Mouse (Mus musculus) lung, postnatal 25 days (tissue): Measurements from ENCODE around the gene Actl6b.

Experiments used
- DNase-seq: peaks from one replicate; pipeline ENCODE4 v3.0.0; 2022; ENCODE audit warnings: low spot score

Actl6b gene

GRCm38 (mm10) chr5:137529221-137529995, 23.9 kb upstream of the Actl6b start:
- no peak for DNase-seq

DNA sequence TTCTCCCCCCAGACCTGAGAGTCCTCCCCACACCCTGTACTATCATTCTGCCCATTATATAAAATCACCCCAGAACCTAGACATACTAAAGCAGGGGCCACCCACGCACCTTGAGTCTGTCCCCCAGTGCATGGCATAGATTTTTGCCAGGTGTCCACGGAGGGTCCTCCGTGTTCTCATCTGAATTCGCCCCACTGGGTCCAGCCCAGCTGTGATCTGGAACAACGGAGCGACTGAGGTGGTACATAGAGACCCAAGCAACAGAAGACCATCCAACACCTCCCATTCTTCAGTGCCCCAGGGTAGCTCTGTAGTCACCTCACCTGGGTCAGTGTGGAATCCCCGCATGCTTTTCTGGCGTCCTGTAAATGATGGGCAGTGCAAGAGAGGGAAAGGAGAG, 23.2 kb upstream of the Actl6b start:
- no peak for DNase-seq

DNA sequence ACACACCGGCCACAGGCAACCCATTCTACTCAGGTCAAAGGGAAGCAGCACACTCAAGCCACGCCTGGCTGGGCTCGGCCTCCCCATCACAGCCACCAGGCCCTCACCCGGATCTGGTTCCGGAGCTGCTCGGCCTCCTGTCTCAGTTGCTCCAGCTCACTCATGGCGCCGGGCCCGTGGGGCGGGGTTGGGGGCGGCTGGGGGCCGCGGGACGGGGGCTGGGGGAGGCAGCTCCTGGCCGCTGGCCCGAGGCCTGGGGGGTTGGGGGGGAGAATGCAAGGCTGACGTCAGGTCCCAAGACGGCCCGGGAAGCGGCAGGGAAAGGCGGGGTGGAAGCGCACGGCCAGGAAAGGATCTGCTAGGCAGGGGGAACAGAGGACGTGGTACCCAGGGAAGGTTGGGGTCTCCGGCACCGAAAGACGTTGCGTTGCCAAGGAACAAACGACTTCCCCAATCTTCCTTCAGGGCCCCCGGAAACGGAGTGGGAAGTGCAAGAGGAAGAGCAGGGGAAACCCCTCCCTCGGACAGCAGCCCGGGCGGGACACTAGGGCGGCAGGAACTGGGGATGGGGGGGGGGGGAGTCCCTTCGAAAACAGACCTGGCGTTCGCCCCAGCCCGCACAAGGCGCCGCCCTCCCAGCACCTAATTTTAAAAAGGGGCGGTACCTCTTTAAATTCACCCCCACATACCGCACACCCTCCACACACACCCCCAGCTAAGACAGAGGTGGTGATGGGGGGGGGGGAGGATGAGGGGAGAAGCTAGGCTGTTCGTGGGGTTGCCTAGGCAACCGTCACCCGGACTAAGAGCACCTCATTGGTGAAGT, 22.5 kb upstream of the Actl6b start:
- peak; percentile 71 for DNase-seq

DNA sequence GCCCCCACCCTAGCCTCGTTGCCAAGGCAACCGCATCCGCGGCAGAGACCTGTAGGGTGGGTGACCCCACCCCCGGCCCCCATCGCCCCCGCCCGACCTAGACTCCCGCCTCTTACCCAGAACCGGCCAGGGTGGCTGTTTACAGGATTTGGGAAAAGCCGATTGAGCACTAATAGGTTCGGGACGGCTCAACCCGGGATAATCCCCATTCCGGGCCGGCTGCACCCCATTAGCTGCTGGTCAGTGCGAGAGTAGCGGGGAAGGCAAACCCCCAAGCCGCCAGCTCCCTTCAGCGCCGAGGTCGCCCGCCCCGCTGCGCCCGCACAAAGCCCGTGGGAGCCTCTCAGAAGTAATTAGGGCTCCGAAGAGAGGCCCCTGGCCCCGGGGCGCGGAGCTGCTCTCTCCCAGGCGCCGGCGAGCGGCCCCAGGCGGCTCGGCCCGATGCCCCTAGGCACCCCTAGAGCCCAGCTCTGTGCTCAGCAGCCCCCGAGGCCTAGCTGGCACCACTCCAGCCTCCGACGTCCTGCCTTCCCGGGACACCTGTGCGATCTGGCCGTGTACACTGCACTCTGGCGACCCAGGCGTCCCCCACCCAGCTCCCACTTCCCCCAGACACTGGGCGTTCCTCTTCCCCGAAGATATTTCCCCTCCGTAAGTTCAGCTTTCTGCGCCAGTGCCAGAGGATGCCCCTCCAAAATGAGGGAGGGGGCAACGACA, 21.7 kb upstream of the Actl6b start:
- peak; percentile 31 for DNase-seq

DNA sequence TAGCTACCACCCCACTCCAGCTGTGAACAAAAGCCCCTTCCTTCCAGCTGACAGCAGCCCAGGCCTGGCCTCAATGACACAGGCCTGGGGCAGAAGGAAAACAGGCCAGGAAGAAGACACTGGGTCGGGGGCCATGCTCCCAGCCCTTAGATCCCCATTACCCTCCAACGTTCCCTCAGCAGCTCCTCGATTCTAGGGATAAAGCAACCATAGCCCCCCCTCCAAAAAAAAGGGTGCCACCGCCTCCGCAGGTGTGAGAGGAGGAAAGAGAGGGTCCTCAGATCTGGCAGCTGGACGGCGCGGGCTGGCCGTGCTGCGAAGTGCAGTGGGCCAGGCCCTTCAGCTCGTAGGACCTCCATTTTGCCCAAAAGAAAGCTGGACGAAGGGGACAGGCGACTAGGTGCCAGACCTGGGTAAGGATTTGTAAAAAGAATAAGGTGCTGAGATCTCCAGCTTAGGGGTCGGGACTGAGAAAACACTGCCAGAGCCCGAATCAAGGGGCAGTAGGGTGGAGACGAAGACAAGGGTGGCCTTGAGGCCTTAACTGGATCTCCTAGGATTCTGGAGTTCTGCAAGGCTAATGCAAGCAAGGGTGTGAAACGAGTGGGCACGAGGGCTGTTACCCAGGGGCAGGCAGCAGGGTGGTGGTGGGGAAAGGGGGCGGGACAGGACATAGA, 21.0 kb upstream of the Actl6b start:
- no peak for DNase-seq

- no peak for DNase-seq
These were observed 20.6 kb upstream of the Actl6b start for GRCm38 (mm10) chr5:137532808-137533116.

DNA sequence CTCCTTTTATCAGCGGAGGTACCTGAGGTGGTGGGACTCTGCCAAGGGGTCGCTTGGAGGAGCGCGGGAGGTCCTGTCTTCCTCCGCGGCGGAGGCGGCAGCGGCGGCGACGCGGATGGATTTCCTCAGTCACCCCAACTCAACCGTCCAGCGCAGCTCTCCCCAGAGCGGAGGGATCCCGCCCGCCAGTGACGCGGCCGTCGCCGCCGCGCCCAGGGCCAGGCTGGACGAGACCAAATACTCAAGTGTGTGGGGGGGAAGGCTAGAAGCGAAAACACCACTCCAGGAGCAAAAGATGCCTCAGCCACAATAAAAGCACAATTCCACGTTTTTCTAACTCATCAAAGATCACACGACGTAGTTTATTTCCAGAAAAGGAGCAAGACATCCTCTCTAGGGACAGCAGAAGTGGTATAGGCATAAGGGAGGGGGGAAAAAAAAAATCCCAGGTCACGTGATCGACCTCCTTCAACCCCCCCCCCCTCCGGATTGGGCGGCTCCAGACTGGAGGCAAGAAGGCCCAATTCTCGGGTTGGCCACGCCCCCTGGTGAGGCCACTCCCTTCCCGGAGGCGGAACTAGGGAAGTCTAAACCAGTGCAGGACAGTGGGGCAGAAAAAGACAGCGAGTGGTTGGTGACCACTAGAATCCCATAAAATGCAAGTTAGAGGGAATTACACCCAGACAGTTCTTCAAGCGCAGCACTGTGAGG, 20.0 kb upstream of the Actl6b start, which contains the start of the genes Epo and Gnb2:
Epo (minus strand) TSS at position 126 of the 711 bp plus-strand sequence.
Gnb2 (minus strand) TSS at position 394 of the 711 bp plus-strand sequence.
- DNase-seq, result peak; percentile 99

DNA sequence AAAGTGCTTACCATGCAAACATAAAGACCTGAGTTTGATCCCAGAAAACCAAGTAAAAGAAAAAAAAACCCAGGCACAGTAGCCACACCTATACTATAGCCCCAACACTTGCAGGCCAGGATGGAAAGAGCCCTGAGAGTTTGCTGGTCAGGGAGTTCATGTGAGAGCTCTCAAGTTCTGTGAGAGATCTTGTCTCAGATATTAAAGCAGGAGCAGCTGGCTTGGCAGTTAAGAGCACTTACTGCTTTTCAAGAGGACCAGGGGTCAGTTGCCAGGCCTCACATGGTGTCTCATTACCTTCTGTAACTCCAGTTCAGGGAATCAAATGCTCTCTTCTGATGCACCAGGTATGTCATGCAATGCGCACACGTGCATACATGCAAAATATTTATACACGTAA, 18.6 kb upstream of the Actl6b start:
- peak; percentile 75 for DNase-seq

- no peak for DNase-seq
These were observed 18.0 kb upstream of the Actl6b start for GRCm38 (mm10) chr5:137535318-137535717.

DNA sequence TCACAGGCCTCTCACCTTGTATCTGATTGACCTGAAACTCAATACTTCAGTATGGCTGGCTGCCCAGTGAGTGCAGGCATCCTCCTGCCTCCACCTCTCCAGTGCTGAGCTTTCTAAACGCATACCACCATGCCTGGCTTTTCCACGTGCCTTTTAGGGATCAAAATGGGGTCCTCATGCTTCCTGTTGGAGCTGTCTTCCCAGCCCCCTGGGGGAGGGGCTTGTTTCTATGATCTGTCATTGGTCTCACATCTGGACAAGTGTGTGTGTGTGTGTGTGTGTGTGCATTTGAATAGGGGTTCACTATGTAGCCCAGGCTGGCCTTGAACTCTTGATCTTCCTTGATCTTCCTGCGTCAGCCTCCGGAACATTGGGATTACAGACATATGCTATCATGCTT, 15.9 kb upstream of the Actl6b start:
- DNase-seq, result no peak

DNA sequence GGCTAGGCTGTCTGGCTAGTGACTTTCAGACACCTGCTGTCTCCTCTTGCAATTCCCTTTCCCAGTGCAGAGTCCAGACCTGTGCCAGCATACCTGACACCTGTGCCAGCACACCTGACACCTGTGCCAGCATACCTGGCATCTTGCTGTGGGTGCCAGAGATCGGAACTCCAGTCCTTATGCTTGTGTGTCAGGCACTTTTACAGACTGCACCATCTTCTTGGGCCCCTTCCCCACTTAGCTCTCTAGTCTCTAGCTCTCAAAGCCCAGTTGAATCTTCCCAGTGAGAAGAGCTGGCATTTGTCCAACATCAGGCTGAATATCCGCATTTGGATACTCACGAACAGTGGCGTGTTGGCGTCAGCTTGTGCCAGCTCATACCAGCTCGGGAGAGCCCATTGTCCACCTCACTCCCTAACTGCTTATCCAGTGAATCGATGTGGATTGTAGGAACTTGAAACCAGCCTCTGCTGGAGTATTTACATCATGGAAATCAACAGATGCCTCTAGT, 14.0 kb upstream of the Actl6b start:
- DNase-seq, result no peak

DNA sequence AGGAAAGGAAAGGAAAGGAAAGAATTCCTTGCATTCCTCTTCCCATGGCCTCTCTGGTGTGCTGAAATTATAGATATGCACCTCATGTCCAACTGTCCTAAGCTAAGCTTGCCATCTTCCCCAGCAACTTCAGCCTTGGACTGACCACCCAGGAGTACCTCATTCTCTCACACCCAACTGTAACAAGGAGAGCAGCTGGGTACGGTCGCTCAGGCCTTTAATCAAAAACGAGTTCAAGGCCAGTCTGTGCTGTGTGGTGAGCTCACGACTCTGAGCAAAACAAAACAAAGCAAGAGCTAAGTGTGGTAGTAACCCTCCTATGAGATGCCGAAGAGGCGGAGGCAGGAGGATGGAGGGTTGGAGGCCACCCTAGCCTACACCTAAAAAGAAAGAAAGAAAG, 12.3 kb upstream of the Actl6b start:
- no peak for DNase-seq

DNA sequence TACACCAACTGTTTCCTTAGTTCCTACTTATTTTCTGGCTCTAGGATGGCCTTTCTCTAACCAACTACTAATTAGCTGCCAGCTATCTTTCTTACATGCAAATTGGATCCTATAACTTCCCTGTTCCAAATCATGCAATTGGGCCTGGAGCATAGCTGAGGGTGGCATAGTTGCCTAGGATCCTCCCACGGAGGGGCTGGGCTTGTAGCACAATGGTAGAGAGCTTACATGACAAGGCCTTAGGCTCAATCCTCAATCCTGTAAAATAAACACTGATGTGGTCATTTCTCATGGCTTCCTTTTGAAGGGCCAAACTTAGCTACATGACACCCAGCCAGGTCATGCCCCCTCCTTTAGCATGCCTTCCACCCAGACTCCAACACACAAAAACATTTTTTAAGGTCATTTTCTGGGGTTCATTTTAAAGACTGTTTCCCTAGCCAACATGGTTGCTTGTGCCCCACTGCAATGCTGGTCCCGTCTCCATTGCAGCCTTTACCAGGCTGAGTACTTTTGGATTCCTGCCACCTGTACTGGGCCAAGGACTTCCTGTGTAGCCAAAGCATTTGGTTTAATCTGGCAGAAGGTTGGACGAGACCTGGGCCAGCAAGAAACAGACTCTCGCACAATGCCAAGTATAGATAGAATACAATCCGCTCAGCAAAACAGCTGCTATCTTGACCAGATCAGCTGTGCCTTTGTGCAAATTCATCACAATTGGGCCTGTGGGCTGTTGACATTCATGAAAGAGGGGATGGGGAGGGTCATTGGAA, 11.4 kb upstream of the Actl6b start:
- DNase-seq, result no peak

GRCm38 (mm10) chr5:137544926-137545325, 8.4 kb upstream of the Actl6b start:
- DNase-seq, result no peak

GRCm38 (mm10) chr5:137545596-137545995, 7.7 kb upstream of the Actl6b start:
- DNase-seq, result no peak

- DNase-seq, result no peak
These were observed 3.5 kb upstream of the Actl6b start for GRCm38 (mm10) chr5:137549840-137550239.

GRCm38 (mm10) chr5:137551119-137551518, 2.2 kb upstream of the Actl6b start:
- no peak for DNase-seq

GRCm38 (mm10) chr5:137553000-137553399, 317 bp upstream of the Actl6b start:
- DNase-seq, result no peak

GRCm38 (mm10) chr5:137553898-137554297, 581 bp downstream of the Actl6b start:
- no peak for DNase-seq

- DNase-seq, result no peak
These were observed 8.2 kb downstream of the Actl6b start for GRCm38 (mm10) chr5:137561556-137561955.
